Mouse (Mus musculus): ENCODE measurements around the gene Atg101. TPM values are rescaled to one million over a fixed set of nuclear protein-coding genes. Genes with fewer than 3 reads are reported as not detected.

The Atg101 gene
- polyA plus RNA-seq, 1 experiment from 2014 or later: 34.4 TPM

- no peaks in the 10 kb centered on the region for H3K36me3 ChIP-seq (replicated peaks; ENCODE audit: insufficient read depth, low read length)
- no peak overlapping the region for H3K27ac ChIP-seq (ENCODE audit: low read depth)
- no peak overlapping the region for H3K9ac ChIP-seq (replicated peaks)
- no peak for TF ChIP-seq CTCF (IDR thresholded peaks at IDR 0.05; ENCODE audit: low read depth)
- TF ChIP-seq EP300 (IDR thresholded peaks at IDR 0.05; ENCODE audit: low read depth): no peak
- WGBS (ENCODE audit: insufficient replicate concordance): 59% methylated on average over 6 of the region's 6 CpGs
- peaks cover 3% of the 10 kb centered on the region; the same call in 1 of the 2 replicates for H3K27me3 ChIP-seq (ENCODE audit: insufficient read depth, low read length)
- DNase-seq: no peak
- H3K9me3 ChIP-seq (ENCODE audit: low read length): no peaks in the 10 kb centered on the region
- H3K4me2 ChIP-seq (ENCODE audit: low read depth, low read length): no peak overlapping the region
- no peak overlapping the region for H3K4me3 ChIP-seq (ENCODE audit: low read depth, low read length)
- H3K4me1 ChIP-seq (ENCODE audit: insufficient read depth): peaks cover 17% of the 10 kb centered on the region
- no peak for ATAC-seq
These were observed 31.5 kb upstream of the Atg101 start for GRCm38 (mm10) chr15:101252614-101253013.

GRCm38 (mm10) chr15:101253563-101253885 lies 30.5 kb upstream of the Atg101 start:
- H3K27ac ChIP-seq (ENCODE audit: low read depth): no peak overlapping the region
- H3K4me2 ChIP-seq (ENCODE audit: low read depth, low read length): peak overlapping the region; percentile 73
- H3K36me3 ChIP-seq (replicated peaks; ENCODE audit: insufficient read depth, low read length): no peaks in the 10 kb centered on the region
- WGBS (ENCODE audit: insufficient replicate concordance): 39% methylated on average over 3 of the region's 3 CpGs
- H3K4me3 ChIP-seq (ENCODE audit: low read depth, low read length): peak overlapping the region; percentile 47
- peak overlapping the region; percentile 58; the same call in 1 of the 2 replicates for H3K9ac ChIP-seq (replicated peaks)
- no peaks in the 10 kb centered on the region for H3K9me3 ChIP-seq (ENCODE audit: low read length)
- peaks cover 20% of the 10 kb centered on the region for H3K4me1 ChIP-seq (ENCODE audit: insufficient read depth)
- H3K27me3 ChIP-seq (ENCODE audit: insufficient read depth, low read length): peaks cover 3% of the 10 kb centered on the region; the same call in 1 of the 2 replicates
- DNase-seq (no peak), ATAC-seq (0 out of 2 replicates have a peak, but pooled peaks have one; percentile 1)
- TF ChIP-seq EP300 (IDR thresholded peaks at IDR 0.05; ENCODE audit: low read depth) (no peak), CTCF (IDR thresholded peaks at IDR 0.05; ENCODE audit: low read depth) (no peak)

DNA sequence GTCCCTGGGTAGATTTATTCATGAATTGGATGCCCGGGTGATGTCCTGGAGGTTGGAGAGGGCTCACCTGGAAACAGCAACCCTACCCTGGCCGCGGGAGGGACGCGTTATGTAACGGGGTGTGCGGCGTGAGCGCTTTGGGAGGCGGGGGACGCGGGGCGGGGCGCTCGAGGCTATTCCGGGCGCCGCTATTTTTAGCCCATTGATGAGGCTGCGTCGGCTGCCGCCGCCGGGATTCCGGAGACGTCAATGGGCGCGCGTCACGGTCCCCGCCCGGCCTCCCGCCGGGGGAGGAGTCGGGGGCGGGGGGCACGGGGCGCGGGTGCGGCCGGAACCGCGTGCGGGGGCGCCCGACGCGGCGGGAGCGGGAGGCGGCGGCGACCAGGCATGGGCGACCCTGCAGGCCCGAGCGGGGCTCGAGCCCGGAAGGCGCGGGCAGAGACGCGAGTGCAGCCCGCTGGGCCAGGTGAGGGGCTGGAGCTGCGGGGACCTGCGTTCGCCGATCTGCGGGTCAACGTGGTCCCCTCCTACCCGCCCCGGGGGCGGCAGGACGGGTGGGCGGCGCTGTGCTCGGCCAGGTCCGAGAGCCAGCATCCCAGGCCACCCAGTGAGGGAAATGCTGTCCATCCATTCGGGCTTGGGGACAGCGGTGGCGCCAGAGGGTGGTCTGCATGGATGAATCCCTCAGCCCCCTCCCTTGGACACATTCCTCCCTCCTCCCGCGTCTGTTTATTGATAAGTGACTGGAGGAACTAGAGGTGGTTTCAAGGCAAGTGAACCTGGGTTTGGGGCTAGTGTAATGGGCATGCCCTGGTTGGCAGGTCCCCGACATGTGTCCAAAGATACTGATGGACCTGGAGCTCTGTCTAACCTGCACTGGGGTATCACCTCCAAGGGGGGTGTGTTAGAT lies 29.9 kb upstream of the Atg101 start, which contains the start of gene Nr4a1:
TSS of gene Nr4a1 (plus strand) at position 384 of the 910 bp plus-strand sequence.
- H3K9me3 ChIP-seq (ENCODE audit: low read length): no peaks in the 10 kb centered on the region
- ATAC-seq: peak; percentile 46
- peak within 1 kb of the TSS; percentile 73 for H3K4me2 ChIP-seq (ENCODE audit: low read depth, low read length)
- no peaks in the 10 kb centered on the region for H3K36me3 ChIP-seq (replicated peaks; ENCODE audit: insufficient read depth, low read length)
- H3K27ac ChIP-seq (ENCODE audit: low read depth): no peak within 1 kb of the TSS; the same call in 1 of the 2 replicates
- peak; percentile 64 for DNase-seq
- H3K27me3 ChIP-seq (ENCODE audit: insufficient read depth, low read length): peaks cover 3% of the 10 kb centered on the region; the same call in 1 of the 2 replicates
- H3K4me1 ChIP-seq (ENCODE audit: insufficient read depth): peaks cover 20% of the 10 kb centered on the region
- no peak for TF ChIP-seq CTCF (IDR thresholded peaks at IDR 0.05; ENCODE audit: low read depth)
- no peak for TF ChIP-seq EP300 (IDR thresholded peaks at IDR 0.05; ENCODE audit: low read depth)
- H3K4me3 ChIP-seq (ENCODE audit: low read depth, low read length): peak within 1 kb of the TSS; percentile 47
- peak within 1 kb of the TSS; percentile 58 for H3K9ac ChIP-seq (replicated peaks)
- WGBS (ENCODE audit: insufficient replicate concordance): 2% methylated on average over 77 of the region's 82 CpGs

GRCm38 (mm10) chr15:101255842-101256462 lies 28.1 kb upstream of the Atg101 start:
- no peak overlapping the region for H3K4me2 ChIP-seq (ENCODE audit: low read depth, low read length)
- H3K27me3 ChIP-seq (ENCODE audit: insufficient read depth, low read length): peaks cover 3% of the 10 kb centered on the region; the same call in 1 of the 2 replicates
- peak overlapping the region; percentile 62 for H3K27ac ChIP-seq (ENCODE audit: low read depth)
- H3K36me3 ChIP-seq (replicated peaks; ENCODE audit: insufficient read depth, low read length): no peaks in the 10 kb centered on the region
- TF ChIP-seq EP300 (IDR thresholded peaks at IDR 0.05; ENCODE audit: low read depth) (no peak), CTCF (IDR thresholded peaks at IDR 0.05; ENCODE audit: low read depth) (no peak)
- no peak overlapping the region for H3K4me3 ChIP-seq (ENCODE audit: low read depth, low read length)
- no peak for DNase-seq
- 63% methylated on average over 7 of the region's 7 CpGs for WGBS (ENCODE audit: insufficient replicate concordance)
- H3K9ac ChIP-seq (replicated peaks): no peak overlapping the region
- ATAC-seq: no peak
- H3K4me1 ChIP-seq (ENCODE audit: insufficient read depth): peaks cover 22% of the 10 kb centered on the region
- no peaks in the 10 kb centered on the region for H3K9me3 ChIP-seq (ENCODE audit: low read length)

GRCm38 (mm10) chr15:101256463-101257206 lies 27.4 kb upstream of the Atg101 start:
- peak overlapping the region; percentile 62 for H3K27ac ChIP-seq (ENCODE audit: low read depth)
- no peaks in the 10 kb centered on the region for H3K36me3 ChIP-seq (replicated peaks; ENCODE audit: insufficient read depth, low read length)
- WGBS (ENCODE audit: insufficient replicate concordance): 58% methylated on average over 14 of the region's 14 CpGs
- H3K4me1 ChIP-seq (ENCODE audit: insufficient read depth): peaks cover 29% of the 10 kb centered on the region
- TF ChIP-seq EP300 (IDR thresholded peaks at IDR 0.05; ENCODE audit: low read depth): no peak
- no peak for TF ChIP-seq CTCF (IDR thresholded peaks at IDR 0.05; ENCODE audit: low read depth)
- peaks cover 3% of the 10 kb centered on the region; the same call in 1 of the 2 replicates for H3K27me3 ChIP-seq (ENCODE audit: insufficient read depth, low read length)
- ATAC-seq (0 out of 2 replicates have a peak, but pooled peaks have one; percentile 11), DNase-seq (no peak)
- no peak overlapping the region for H3K4me2 ChIP-seq (ENCODE audit: low read depth, low read length)
- no peak overlapping the region for H3K9ac ChIP-seq (replicated peaks)
- H3K9me3 ChIP-seq (ENCODE audit: low read length): no peaks in the 10 kb centered on the region
- H3K4me3 ChIP-seq (ENCODE audit: low read depth, low read length): no peak overlapping the region
